Mouse (Mus musculus) hindbrain, embryonic 11.5 days (tissue): ENCODE data around the gene Prrc2a. TPM values are rescaled to one million over a fixed set of nuclear protein-coding genes. Genes with fewer than 3 reads are reported as not detected.
A peak's percentile ranks its signal among the peaks of the same experiment; 100 is the strongest.

ENCODE experiments used
- ATAC-seq: fragments of 200-750 bp; cut with Nextera tagmentation; 2 replicates; pipeline ENCODE4 v1.8.0; 2017; ENCODE audit warnings: mild to moderate bottlenecking, moderate TSS enrichment, moderate library complexity; ENCODE audit not compliant: low FRiP score
- DNase-seq: peaks from one replicate; pipeline ENCODE4 v3.0.0-alpha.2; 2015; ENCODE audit warnings: low spot score
- H3K27ac ChIP-seq: fragments of 300-500 bp; sonication (generic); 2 replicates; pipeline ENCODE4 v1.5.1; 2014; ENCODE audit warnings: mild to moderate bottlenecking, low read depth, low read length
- H3K27me3 ChIP-seq: fragments of 300-500 bp; sonication (generic); 2 replicates; pipeline ENCODE4 v1.6.1; 2014; ENCODE audit warnings: mild to moderate bottlenecking, low read length, moderate library complexity, mixed read lengths; ENCODE audit not compliant: control insufficient read depth, insufficient read depth
- H3K36me3 ChIP-seq: fragments of 300-500 bp; sonication (generic); 2 replicates; pipeline ENCODE4 v1.6.1; 2014; ENCODE audit warnings: mild to moderate bottlenecking, low read length, moderate library complexity, mixed read lengths; ENCODE audit not compliant: control insufficient read depth, insufficient read depth
- H3K4me1 ChIP-seq: fragments of 300-500 bp; sonication (generic); replicated peaks from 2 replicates; pipeline ENCODE4 v1.6.1; 2014; ENCODE audit warnings: low read length, mixed read lengths; ENCODE audit not compliant: control insufficient read depth, insufficient read depth
- H3K4me2 ChIP-seq: fragments of 300-500 bp; sonication (generic); replicated peaks from 2 replicates; pipeline ENCODE4 v1.6.1; 2014; ENCODE audit warnings: mild to moderate bottlenecking, low read depth, low read length
- H3K4me3 ChIP-seq: fragments of 300-500 bp; sonication (generic); 2 replicates; pipeline ENCODE4 v1.5.1; 2014; ENCODE audit warnings: low read depth, low read length
- H3K9ac ChIP-seq: fragments of 300-500 bp; sonication (generic); 2 replicates; pipeline ENCODE4 v1.6.1; 2014; ENCODE audit warnings: low read depth, low read length
- H3K9me3 ChIP-seq: fragments of 300-500 bp; sonication (generic); 2 replicates; pipeline ENCODE4 v1.6.1; 2016; ENCODE audit warnings: low read length; ENCODE audit not compliant: control insufficient read depth
- WGBS: fragments of 180-500 bp; shearing (Covaris S2); extraction: QIAGEN DNeasy Blood & Tissue Kit; methylation state at CpG from one replicate; pipeline ENCODE4 v1.1.7; 2014; 5-methylcytosine and 5-hydroxymethylcytosine counted together
- polyA plus RNA-seq: library from polyadenylated mRNA; unstranded; fragments of >200 nt; fragmentation: Nextera tagmentation; extraction: Ambion mirVana; gene quantifications from 2 replicates; pipeline ENCODE4 v1.2.1, GENCODE M21; 2014

The Prrc2a gene
- polyA plus RNA-seq, 1 experiment from 2014 or later = 205 TPM

DNA sequence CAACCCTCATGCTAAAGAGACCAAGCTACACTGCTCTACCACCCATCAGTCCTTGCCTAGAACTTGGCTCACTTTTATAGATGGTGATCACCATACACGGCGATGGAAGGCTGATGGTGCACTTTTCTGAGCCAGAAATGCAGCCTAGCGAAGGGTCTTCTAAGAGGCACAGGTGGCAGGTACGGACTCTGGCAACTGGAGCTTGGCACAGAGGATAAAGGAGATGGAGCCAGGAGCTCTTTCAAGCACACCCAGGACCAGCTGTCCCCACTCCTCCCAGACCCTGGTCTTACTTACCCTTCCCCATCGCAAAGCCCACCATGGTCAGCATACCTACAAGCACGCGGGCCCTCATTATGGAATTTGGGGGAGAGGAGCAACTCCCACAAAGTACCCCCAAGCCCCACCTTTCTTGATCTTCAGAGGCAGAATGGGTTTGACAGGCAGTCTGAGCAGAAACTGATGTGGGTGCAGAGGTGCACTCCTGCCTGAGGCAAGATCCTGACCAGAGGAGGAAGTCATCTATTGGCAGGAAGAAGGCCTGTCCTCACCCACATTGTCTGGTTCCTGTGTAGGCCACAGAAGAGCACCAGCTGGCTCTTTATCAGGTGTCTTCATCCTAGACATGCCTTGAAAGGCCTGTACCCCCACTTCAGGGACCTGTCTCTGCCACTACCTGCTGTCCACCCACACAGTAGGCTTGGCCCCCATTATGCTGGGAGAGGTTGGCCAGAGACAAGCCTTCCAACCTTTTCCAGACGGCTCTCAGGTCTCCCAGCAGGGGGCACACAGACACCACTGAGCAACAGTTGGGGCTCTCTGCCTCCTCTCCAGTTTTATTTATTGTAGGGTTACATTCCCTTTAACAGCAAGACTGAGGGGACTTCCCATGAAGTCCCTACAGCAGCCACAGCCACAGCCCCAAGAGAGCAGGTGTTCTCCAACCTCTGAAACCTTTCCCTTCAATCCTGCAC is 49.4 kb downstream of the Prrc2a start, which contains the start of gene Ly6g5b:
Gene Ly6g5b (minus strand): TSS at position 383 of the 974 bp plus-strand sequence.
- Histone ChIP-seq H3K27ac (no peak within 1 kb of the TSS), H3K4me1 (no peaks in the 10 kb centered on the region; the same call in 1 of the 2 replicates), H3K27me3 (no peaks in the 10 kb centered on the region), H3K9ac (no peak within 1 kb of the TSS), H3K4me3 (no peak within 1 kb of the TSS), H3K9me3 (no peaks in the 10 kb centered on the region), H3K4me2 (no peak within 1 kb of the TSS), H3K36me3 (peaks cover 11% of the 10 kb centered on the region; the same call in 1 of the 2 replicates)
- DNase-seq (peak; percentile 18), ATAC-seq (no peak)
- WGBS = 87% methylated on average over 8 of the region's 8 CpGs

DNA sequence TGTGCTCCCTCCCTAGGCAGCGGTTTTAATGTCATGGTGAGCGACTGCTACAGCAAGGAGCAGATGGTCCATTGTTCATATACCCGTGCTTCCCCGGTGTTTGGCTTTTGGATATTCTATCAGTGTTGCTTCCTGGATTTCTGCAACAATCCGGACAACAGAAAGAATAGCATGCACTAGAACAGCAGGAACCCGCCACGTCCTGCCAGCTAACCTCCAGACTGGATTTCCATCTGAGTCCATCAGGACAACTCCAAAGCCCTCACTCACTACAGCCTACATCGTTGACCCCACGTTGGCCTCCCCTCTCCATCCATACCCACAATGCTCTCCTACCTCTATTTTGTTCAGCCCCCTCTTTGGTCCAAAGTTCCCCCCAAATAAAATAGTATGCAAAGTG is 52.9 kb downstream of the Prrc2a start:
- Histone ChIP-seq H3K4me1 (no peaks in the 10 kb centered on the region), H3K27me3 (no peaks in the 10 kb centered on the region), H3K4me2 (no peak overlapping the region), H3K27ac (no peak overlapping the region), H3K9me3 (no peaks in the 10 kb centered on the region), H3K9ac (no peak overlapping the region), H3K36me3 (peaks cover 6% of the 10 kb centered on the region; the same call in 1 of the 2 replicates), H3K4me3 (no peak overlapping the region)
- DNase-seq = no peak
- 74% methylated on average over 9 of the region's 9 CpGs for WGBS
- ATAC-seq = no peak

DNA sequence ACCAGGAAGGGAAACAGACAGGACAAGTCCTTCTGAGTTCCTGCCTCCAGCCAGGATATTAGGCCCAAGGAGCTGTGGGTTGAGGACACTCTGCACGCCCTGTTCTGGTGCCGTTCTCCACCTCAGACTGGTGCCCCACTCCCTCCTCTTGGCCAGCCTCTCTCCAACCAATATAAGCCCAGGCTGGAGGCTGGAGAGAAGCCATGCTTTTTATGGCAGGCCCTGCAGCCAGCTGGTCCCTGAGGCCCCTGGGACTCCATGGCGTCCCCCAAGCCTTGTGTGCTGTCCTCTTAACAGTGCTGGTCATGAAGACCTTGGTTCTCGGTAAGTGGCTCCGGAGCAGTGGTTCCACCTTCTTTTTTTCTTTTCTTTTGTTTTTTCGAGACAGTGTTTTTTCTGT is 56.6 kb downstream of the Prrc2a start, which contains the start of gene Ly6g5c:
Gene Ly6g5c (plus strand): TSS at position 183 of the 400 bp plus-strand sequence.
- WGBS = 89% methylated on average over 6 of the region's 6 CpGs
- DNase-seq (no peak), ATAC-seq (no peak)
- Histone ChIP-seq H3K36me3 (no peaks in the 10 kb centered on the region), H3K4me2 (no peak within 1 kb of the TSS), H3K4me1 (no peaks in the 10 kb centered on the region), H3K9ac (no peak within 1 kb of the TSS), H3K27ac (no peak within 1 kb of the TSS), H3K9me3 (no peaks in the 10 kb centered on the region), H3K27me3 (no peaks in the 10 kb centered on the region), H3K4me3 (no peak within 1 kb of the TSS)

DNA sequence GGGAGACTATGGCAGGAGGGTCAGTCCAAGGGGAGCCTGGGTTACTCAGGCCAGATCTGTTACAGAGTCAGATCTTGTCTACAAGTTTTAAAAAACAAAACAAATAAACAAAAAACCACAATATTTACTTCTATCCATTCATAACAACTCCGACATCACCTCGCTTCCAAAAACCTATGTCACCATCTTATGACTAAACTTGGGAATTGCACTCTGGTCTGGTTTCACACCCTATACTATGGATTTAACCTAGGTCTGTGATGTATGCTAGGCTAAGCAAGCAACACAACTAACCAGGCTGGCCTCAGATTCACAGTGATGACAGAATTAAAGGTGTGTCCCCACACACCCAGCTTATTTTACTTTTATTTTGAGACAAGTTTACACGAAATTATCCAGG is 58.2 kb downstream of the Prrc2a start:
- H3K27ac ChIP-seq = no peak overlapping the region

DNA sequence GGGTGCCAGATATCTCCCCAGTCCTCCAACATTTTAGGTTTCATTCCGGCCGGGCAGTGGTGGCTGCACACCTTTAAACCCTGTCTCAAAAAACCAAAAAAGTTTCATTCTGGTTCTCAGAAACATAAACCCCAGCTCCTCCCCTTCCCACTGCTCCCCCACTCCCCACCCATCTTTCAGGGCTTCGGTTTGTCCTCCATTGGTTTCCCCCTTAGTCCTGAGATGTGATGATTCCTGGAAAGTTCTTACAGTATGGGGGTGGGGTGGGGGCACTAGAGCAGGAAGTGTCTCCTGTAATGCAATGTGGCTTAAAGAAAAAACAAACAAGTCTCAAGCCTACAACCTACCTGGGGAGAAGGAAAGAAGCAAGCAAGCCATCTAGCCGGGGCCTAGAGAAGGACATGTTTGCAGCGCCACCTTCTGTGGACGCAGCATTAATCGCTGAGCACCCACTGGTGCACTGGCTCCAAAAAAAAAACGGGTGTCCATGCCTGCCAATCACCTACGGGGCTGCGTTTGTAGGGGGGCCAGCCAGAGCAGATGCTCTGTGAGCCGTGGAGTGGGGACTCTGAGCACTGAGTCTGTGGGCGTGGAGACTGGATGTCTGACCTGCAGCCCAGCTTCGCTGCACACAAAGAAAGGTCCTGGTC is 58.8 kb downstream of the Prrc2a start:
- ATAC-seq = peak; percentile 30; the same call in 1 of the 2 replicates
- 0 out of 2 replicates have a peak overlapping the region, but pooled peaks have one; percentile 20 for H3K4me2 ChIP-seq
- peak overlapping the region; percentile 12; the same call in 1 of the 2 replicates for H3K4me3 ChIP-seq

More for the DNA sequence above, 58.2 kb downstream of the Prrc2a start:
- no peaks in the 10 kb centered on the region for H3K9me3 ChIP-seq
- no peaks in the 10 kb centered on the region for H3K27me3 ChIP-seq
- peaks cover 2% of the 10 kb centered on the region; the same call in 1 of the 2 replicates for H3K36me3 ChIP-seq
- peak overlapping the region; percentile 12; the same call in 1 of the 2 replicates for H3K4me3 ChIP-seq
- no peaks in the 10 kb centered on the region for H3K4me1 ChIP-seq
- WGBS = 58% methylated on average over 3 of the region's 3 CpGs
- H3K4me2 ChIP-seq = no peak overlapping the region
- H3K9ac ChIP-seq = peak overlapping the region; percentile 60; the same call in 1 of the 2 replicates
- DNase-seq (no peak), ATAC-seq (no peak; the same call in 1 of the 2 replicates)

DNA sequence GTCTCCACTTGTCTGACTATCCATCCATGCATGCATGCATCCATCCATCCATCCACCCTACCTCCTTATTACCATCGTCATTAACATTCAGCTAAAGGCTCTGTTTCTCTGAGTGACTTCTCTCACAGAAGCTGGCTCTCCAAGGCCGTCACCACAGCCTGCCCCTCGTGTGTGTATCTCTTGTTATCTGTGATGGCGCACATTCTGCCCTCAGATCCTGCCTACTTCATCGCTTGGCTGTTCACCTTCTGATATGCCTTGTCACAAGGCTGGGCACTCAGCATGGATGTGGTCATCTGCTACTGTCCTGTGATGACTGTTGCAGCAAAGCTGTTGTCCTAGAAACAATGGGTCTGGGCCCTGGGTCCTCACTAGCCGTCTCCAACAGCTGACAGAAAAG is 59.9 kb downstream of the Prrc2a start:
- no peak overlapping the region for H3K9ac ChIP-seq
- no peaks in the 10 kb centered on the region for H3K9me3 ChIP-seq
- no peak for DNase-seq
- no peak overlapping the region for H3K4me2 ChIP-seq
- no peak overlapping the region for H3K27ac ChIP-seq
- no peaks in the 10 kb centered on the region for H3K4me1 ChIP-seq
- H3K27me3 ChIP-seq = no peaks in the 10 kb centered on the region
- H3K4me3 ChIP-seq = no peak overlapping the region
- H3K36me3 ChIP-seq = peaks cover 2% of the 10 kb centered on the region; the same call in 1 of the 2 replicates
- ATAC-seq = no peak
- 78% methylated on average over 6 of the region's 6 CpGs for WGBS

More for the DNA sequence above, 58.8 kb downstream of the Prrc2a start:
- Histone ChIP-seq H3K27me3 (no peaks in the 10 kb centered on the region), H3K27ac (no peak overlapping the region), H3K36me3 (peaks cover 2% of the 10 kb centered on the region; the same call in 1 of the 2 replicates), H3K4me1 (no peaks in the 10 kb centered on the region), H3K9me3 (no peaks in the 10 kb centered on the region), H3K9ac (peak overlapping the region; percentile 60)
- DNase-seq = peak; percentile 56
- 23% methylated on average over 13 of the region's 13 CpGs for whole genome bisulfite sequencing

DNA sequence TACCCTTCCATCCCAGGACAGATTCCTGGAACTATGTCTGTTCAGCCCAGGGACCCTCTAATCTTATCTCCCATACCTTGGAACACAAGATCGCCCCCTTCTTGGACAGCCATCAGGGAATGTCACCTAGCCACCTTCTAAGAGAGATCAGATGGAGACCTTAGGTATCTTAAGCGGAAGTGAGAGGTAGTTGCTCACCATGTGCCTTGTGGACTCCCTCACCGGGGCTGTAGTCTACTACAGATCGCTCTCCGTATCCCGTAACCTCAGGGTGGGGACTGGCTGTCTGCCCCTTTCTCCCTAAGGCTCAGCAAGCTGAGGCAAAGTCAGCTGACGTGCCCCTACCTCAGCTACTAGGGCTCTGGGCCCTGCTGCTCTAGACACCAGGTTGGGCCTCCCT is 60.6 kb downstream of the Prrc2a start:
- Histone ChIP-seq H3K9ac (no peak overlapping the region), H3K9me3 (no peaks in the 10 kb centered on the region), H3K4me1 (no peaks in the 10 kb centered on the region), H3K27ac (no peak overlapping the region), H3K27me3 (no peaks in the 10 kb centered on the region), H3K4me2 (no peak overlapping the region), H3K4me3 (no peak overlapping the region), H3K36me3 (peaks cover 2% of the 10 kb centered on the region; the same call in 1 of the 2 replicates)
- 91% methylated on average over 7 of the region's 7 CpGs for WGBS
- ATAC-seq (no peak), DNase-seq (no peak)

DNA sequence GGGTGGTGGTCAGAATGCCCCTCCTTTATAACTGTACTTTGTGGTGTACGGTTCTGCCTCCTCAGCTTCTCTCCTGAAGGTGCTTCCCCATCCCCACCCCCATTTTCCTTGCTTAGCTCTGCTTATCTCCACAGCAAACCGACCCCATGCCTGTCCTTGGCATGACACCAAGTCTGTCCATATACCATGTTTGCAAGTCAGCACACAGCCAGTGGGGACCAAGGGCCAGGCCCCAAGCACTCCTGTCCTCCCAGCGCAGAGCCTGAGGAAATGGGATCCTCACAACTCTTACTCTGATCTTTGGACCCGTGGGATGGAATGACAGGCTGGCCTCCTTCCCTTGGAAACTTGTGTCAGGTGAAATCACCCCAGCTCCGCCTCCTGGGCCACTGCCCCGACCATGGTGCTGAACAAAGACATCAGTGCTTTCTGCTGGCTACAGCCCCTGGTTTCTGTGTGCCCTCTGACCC is 61.4 kb downstream of the Prrc2a start:
- no peaks in the 10 kb centered on the region for H3K4me1 ChIP-seq
- no peak overlapping the region for H3K4me3 ChIP-seq
- DNase-seq (no peak), ATAC-seq (no peak)
- no peak overlapping the region for H3K27ac ChIP-seq
- no peaks in the 10 kb centered on the region for H3K9me3 ChIP-seq
- no peak overlapping the region for H3K9ac ChIP-seq
- no peaks in the 10 kb centered on the region for H3K27me3 ChIP-seq
- H3K4me2 ChIP-seq = no peak overlapping the region
- 69% methylated on average over 6 of the region's 6 CpGs for WGBS
- H3K36me3 ChIP-seq = peaks cover 2% of the 10 kb centered on the region; the same call in 1 of the 2 replicates
